Mouse (Mus musculus) midbrain, embryonic 13.5 days (tissue): Measurements from ENCODE around the gene Lgals7. TPM values are rescaled to one million over a fixed set of nuclear protein-coding genes. Genes with fewer than 3 reads are reported as not detected.
A peak's percentile ranks its signal among the peaks of the same experiment; 100 is the strongest.

ENCODE experiments used
- ATAC-seq: fragments of 200-750 bp; cut with Nextera tagmentation; 2 replicates; pipeline ENCODE4 v1.8.0; 2017; ENCODE audit warnings: mild to moderate bottlenecking, moderate TSS enrichment, moderate library complexity
- H3K27ac ChIP-seq: fragments of 300-500 bp; sonication (generic); 2 replicates; pipeline ENCODE4 v1.5.1; 2015; ENCODE audit warnings: inconsistent platforms, mild to moderate bottlenecking, moderate library complexity
- H3K27me3 ChIP-seq: fragments of 300-500 bp; sonication (generic); 2 replicates; pipeline ENCODE4 v1.6.1; 2015; ENCODE audit warnings: mild to moderate bottlenecking, inconsistent platforms
- H3K36me3 ChIP-seq: fragments of 300-500 bp; sonication (generic); 2 replicates; pipeline ENCODE4 v1.6.1; 2015; ENCODE audit warnings: mild to moderate bottlenecking, inconsistent platforms
- H3K4me1 ChIP-seq: fragments of 300-500 bp; sonication (generic); replicated peaks from 2 replicates; pipeline ENCODE4 v1.6.1; 2015; ENCODE audit warnings: inconsistent platforms
- H3K4me2 ChIP-seq: fragments of 300-500 bp; sonication (generic); replicated peaks from 2 replicates; pipeline ENCODE4 v1.6.1; 2015; ENCODE audit warnings: moderate library complexity, mild to moderate bottlenecking, inconsistent platforms
- H3K4me3 ChIP-seq: fragments of 300-500 bp; sonication (generic); replicated peaks from 2 replicates; pipeline ENCODE4 v1.5.1; 2015; ENCODE audit warnings: mild to moderate bottlenecking, inconsistent platforms
- H3K9ac ChIP-seq: fragments of 300-500 bp; sonication (generic); replicated peaks from 2 replicates; pipeline ENCODE4 v1.6.1; 2015; ENCODE audit warnings: mild to moderate bottlenecking, inconsistent platforms
- H3K9me3 ChIP-seq: fragments of 300-500 bp; sonication (generic); 2 replicates; pipeline ENCODE4 v1.6.1; 2016; ENCODE audit warnings: mild to moderate bottlenecking, inconsistent platforms
- WGBS: fragments of 180-500 bp; shearing (Covaris S2); methylation state at CpG from one replicate; pipeline ENCODE4 v1.1.7; 2015; 5-methylcytosine and 5-hydroxymethylcytosine counted together
- polyA plus RNA-seq: library from polyadenylated mRNA; unstranded; fragments of >200 nt; fragmentation: Nextera tagmentation; extraction: Ambion mirVana; gene quantifications from 2 replicates; pipeline ENCODE4 v1.2.1, GENCODE M21; 2015

Lgals7 gene
- polyA plus RNA-seq: 8.5 and 9.8 TPM in 2 replicates

DNA sequence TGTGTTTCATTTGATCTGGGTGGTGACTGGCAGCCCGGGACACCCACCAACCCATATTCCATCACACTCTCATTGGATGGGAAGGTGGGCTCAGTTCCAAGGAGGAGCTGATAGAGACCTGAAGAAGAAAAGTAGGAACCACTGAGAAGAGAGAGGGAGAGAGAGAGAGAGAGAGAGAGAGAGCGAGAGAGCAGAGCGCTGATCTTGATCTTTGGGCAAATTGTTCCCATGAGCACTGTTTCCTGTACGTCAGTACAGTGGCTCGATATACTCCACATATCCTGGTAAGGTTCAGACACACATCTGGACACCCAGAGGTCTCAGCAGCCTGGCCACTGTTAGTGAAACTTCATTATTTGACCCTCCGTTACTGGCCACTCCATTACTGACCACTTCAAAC lies at the start of gene Lgals7:
Gene Lgals7, plus strand, starts transcription at position 314 of the 400 bp plus-strand sequence.
- Histone ChIP-seq H3K9ac (no peak within 1 kb of the TSS), H3K4me3 (no peak within 1 kb of the TSS), H3K4me1 (peaks cover 19% of the 10 kb centered on the region), H3K27me3 (no peaks in the 10 kb centered on the region), H3K36me3 (no peaks in the 10 kb centered on the region), H3K27ac (0 out of 2 replicates have a peak within 1 kb of the TSS, but pooled peaks have one; percentile 30), H3K9me3 (no peaks in the 10 kb centered on the region), H3K4me2 (peak within 1 kb of the TSS; percentile 20; the same call in 1 of the 2 replicates)
- ATAC-seq: no peak
- WGBS: 91% methylated on average over 6 of the region's 6 CpGs

DNA sequence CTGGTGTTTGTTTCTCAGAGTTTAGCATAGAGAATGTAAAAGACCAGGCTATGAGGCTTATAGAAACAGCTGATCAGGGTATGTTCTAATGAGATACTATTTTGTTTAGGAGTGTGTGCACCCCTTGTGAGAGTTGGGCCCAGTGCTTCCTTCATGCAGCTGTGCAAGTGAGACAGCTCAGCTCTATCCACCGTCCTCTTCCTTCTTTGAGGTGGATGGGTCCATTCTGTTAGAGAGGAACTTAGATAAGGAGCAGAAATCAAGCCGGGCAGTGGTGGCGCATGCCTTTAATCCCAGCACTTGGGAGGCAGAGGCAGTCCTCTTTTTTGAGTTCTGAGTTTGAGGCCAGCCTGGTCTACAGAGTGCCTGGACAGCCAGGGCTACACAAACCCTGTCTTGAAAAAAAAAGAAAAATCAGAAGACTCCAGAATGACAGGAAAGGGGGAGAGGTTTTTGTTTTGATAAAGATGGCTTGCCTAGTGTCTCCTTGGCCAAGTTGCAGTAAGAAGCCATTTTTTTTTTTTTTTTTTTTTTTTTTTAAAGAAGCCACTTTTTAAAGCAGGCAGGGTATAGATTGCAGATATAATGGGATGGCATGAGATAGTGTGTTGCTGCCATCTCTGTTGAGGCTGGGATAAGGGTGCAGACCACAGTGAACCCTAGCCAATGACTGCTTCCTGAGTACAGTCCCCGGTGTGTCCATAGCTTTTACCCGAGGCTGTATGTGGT lies 49.2 kb upstream of the Lgals7 start:
- no peaks in the 10 kb centered on the region for H3K9me3 ChIP-seq
- H3K27me3 ChIP-seq: no peaks in the 10 kb centered on the region
- peaks cover 71% of the 10 kb centered on the region for H3K36me3 ChIP-seq
- 89% methylated on average over 5 of the region's 5 CpGs for whole genome bisulfite sequencing
- no peak overlapping the region for H3K27ac ChIP-seq
- no peak overlapping the region; the same call in 1 of the 2 replicates for H3K9ac ChIP-seq
- peaks cover 75% of the 10 kb centered on the region for H3K4me1 ChIP-seq
- no peak overlapping the region for H3K4me2 ChIP-seq
- no peak for ATAC-seq
- H3K4me3 ChIP-seq: no peak overlapping the region

- H3K36me3 ChIP-seq: peaks cover 78% of the 10 kb centered on the region
- no peak for ATAC-seq
- no peak overlapping the region for H3K4me3 ChIP-seq
- no peaks in the 10 kb centered on the region for H3K9me3 ChIP-seq
- peaks cover 80% of the 10 kb centered on the region for H3K4me1 ChIP-seq
- H3K27ac ChIP-seq: no peak overlapping the region
- H3K27me3 ChIP-seq: no peaks in the 10 kb centered on the region
- 90% methylated on average over 9 of the region's 9 CpGs for WGBS
- no peak overlapping the region for H3K4me2 ChIP-seq
- peak overlapping the region; percentile 32; the same call in 1 of the 2 replicates for H3K9ac ChIP-seq
Measured at GRCm38 (mm10) chr7:28815230-28815629, 48.4 kb upstream of the Lgals7 start.

- no peak for ATAC-seq
- peak overlapping the region; percentile 1; the same call in 1 of the 2 replicates for H3K9ac ChIP-seq
- no peak overlapping the region for H3K4me3 ChIP-seq
- H3K27me3 ChIP-seq: no peaks in the 10 kb centered on the region
- H3K36me3 ChIP-seq: peaks cover 88% of the 10 kb centered on the region
- H3K4me1 ChIP-seq: peaks cover 90% of the 10 kb centered on the region
- H3K27ac ChIP-seq: no peak overlapping the region
- H3K4me2 ChIP-seq: no peak overlapping the region
- 82% methylated on average over 9 of the region's 9 CpGs for WGBS
- H3K9me3 ChIP-seq: no peaks in the 10 kb centered on the region
Measured at GRCm38 (mm10) chr7:28816201-28816600, 47.5 kb upstream of the Lgals7 start.

GRCm38 (mm10) chr7:28816920-28817319 lies 46.7 kb upstream of the Lgals7 start:
- no peak for ATAC-seq
- Histone ChIP-seq H3K9me3 (no peaks in the 10 kb centered on the region), H3K27ac (no peak overlapping the region), H3K27me3 (no peaks in the 10 kb centered on the region), H3K36me3 (peaks cover 95% of the 10 kb centered on the region), H3K9ac (0 out of 2 replicates have a peak overlapping the region, but pooled peaks have one; percentile 32), H3K4me2 (no peak overlapping the region), H3K4me1 (peaks cover 91% of the 10 kb centered on the region), H3K4me3 (no peak overlapping the region)
- 91% methylated on average over 10 of the region's 10 CpGs for WGBS

DNA sequence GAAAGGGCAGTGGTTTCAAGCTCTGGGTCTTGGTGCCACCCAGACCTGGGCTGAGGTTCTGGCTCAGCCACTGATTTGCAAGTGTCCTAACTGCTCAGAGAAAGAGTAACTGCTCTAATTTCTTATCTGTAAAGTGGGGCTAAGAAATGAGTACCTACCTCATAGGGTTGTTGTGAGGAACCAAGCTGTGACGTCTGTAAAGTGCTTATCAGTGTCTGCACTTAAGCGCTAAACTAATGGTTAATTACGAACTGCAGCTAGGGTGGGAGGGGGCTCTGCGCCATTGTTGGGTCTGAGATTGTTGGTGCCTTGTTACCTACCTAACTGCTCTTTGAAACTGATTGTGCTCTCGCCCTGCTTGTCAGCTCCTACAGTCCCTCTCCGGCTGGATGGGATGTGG lies 46.1 kb upstream of the Lgals7 start:
- H3K4me2 ChIP-seq: no peak overlapping the region
- no peaks in the 10 kb centered on the region for H3K9me3 ChIP-seq
- H3K4me3 ChIP-seq: 0 out of 2 replicates have a peak overlapping the region, but pooled peaks have one; percentile 5
- no peak overlapping the region; the same call in 1 of the 2 replicates for H3K27ac ChIP-seq
- peaks cover 98% of the 10 kb centered on the region for H3K36me3 ChIP-seq
- H3K27me3 ChIP-seq: no peaks in the 10 kb centered on the region
- WGBS: 74% methylated on average over 6 of the region's 6 CpGs
- H3K9ac ChIP-seq: peak overlapping the region; percentile 39; the same call in 1 of the 2 replicates
- ATAC-seq: no peak
- peaks cover 85% of the 10 kb centered on the region for H3K4me1 ChIP-seq

GRCm38 (mm10) chr7:28817957-28818356 lies 45.7 kb upstream of the Lgals7 start:
- Histone ChIP-seq H3K27ac (no peak overlapping the region; the same call in 1 of the 2 replicates), H3K4me2 (no peak overlapping the region)
- 74% methylated on average over 4 of the region's 4 CpGs for WGBS

GRCm38 (mm10) chr7:28818436-28818835 lies 45.2 kb upstream of the Lgals7 start:
- Histone ChIP-seq H3K36me3 (peaks cover 96% of the 10 kb centered on the region), H3K4me3 (no peak overlapping the region), H3K4me2 (no peak overlapping the region), H3K27ac (no peak overlapping the region), H3K4me1 (peaks cover 78% of the 10 kb centered on the region), H3K9ac (no peak overlapping the region), H3K9me3 (no peaks in the 10 kb centered on the region), H3K27me3 (no peaks in the 10 kb centered on the region)
- no peak for ATAC-seq
- WGBS: 77% methylated on average over 18 of the region's 18 CpGs

More at GRCm38 (mm10) chr7:28817957-28818356, 45.7 kb upstream of the Lgals7 start:
- Histone ChIP-seq H3K9me3 (no peaks in the 10 kb centered on the region), H3K4me1 (peaks cover 81% of the 10 kb centered on the region), H3K4me3 (0 out of 2 replicates have a peak overlapping the region, but pooled peaks have one; percentile 5), H3K36me3 (peaks cover 98% of the 10 kb centered on the region), H3K27me3 (no peaks in the 10 kb centered on the region), H3K9ac (peak overlapping the region; percentile 39; the same call in 1 of the 2 replicates)
- no peak for ATAC-seq

DNA sequence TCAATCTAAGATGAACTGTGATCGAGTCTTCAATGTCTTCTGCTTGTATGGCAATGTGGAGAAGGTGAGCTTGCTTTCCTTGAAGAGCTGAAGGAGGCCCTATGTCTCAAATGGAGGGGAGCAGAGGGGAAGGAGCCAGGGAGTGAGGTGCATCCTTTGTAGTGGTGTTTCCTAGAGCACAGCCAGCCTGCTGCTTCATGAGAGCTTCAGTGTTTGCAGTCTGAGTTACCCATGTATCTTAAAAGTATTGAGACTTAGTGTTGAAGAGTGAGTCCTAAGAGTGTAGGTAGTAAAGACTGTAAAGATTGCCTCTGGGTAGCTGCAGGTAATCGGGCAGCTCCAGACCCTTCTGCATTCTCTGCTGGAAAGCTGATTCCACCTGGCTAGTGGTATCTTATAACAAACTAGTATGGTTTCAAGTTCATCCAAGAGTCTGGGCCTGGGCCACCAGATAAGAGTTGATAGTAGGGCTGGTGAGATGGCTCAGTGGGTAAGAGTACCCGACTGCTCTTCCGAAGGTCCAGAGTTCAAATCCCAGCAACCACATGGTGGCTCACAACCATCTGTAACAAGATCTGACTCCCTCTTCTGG lies 44.7 kb upstream of the Lgals7 start:
- Histone ChIP-seq H3K27ac (no peak overlapping the region), H3K27me3 (no peaks in the 10 kb centered on the region), H3K9me3 (no peaks in the 10 kb centered on the region), H3K4me2 (no peak overlapping the region), H3K4me1 (peaks cover 75% of the 10 kb centered on the region), H3K36me3 (peaks cover 91% of the 10 kb centered on the region), H3K4me3 (no peak overlapping the region), H3K9ac (no peak overlapping the region)
- WGBS: 76% methylated on average over 4 of the region's 4 CpGs
- ATAC-seq: no peak

DNA sequence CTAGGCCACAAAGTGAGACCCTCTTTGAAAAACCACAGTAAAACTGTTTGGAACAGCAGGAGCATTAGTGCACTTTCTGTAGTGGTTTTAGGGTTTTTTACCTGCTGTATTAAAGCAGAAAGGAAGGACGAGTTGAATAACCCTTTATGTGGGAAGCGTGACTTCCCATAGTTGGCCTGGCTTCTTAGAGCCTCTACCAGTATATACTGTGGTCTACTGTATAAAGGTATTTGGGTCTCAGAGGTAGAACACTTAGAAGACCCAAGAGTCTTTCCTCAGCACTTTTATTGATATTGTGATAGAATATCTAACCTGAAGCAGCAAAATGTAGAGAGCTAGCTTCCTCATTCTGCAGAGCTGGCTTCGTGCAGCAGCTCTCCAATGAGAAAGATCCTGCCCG lies 44.1 kb upstream of the Lgals7 start:
- Histone ChIP-seq H3K9ac (no peak overlapping the region), H3K36me3 (peaks cover 85% of the 10 kb centered on the region), H3K27ac (peak overlapping the region; percentile 69), H3K27me3 (no peaks in the 10 kb centered on the region), H3K4me1 (peaks cover 73% of the 10 kb centered on the region), H3K4me2 (no peak overlapping the region), H3K4me3 (no peak overlapping the region), H3K9me3 (no peaks in the 10 kb centered on the region)
- WGBS: 78% methylated on average over 4 of the region's 4 CpGs
- no peak for ATAC-seq

DNA sequence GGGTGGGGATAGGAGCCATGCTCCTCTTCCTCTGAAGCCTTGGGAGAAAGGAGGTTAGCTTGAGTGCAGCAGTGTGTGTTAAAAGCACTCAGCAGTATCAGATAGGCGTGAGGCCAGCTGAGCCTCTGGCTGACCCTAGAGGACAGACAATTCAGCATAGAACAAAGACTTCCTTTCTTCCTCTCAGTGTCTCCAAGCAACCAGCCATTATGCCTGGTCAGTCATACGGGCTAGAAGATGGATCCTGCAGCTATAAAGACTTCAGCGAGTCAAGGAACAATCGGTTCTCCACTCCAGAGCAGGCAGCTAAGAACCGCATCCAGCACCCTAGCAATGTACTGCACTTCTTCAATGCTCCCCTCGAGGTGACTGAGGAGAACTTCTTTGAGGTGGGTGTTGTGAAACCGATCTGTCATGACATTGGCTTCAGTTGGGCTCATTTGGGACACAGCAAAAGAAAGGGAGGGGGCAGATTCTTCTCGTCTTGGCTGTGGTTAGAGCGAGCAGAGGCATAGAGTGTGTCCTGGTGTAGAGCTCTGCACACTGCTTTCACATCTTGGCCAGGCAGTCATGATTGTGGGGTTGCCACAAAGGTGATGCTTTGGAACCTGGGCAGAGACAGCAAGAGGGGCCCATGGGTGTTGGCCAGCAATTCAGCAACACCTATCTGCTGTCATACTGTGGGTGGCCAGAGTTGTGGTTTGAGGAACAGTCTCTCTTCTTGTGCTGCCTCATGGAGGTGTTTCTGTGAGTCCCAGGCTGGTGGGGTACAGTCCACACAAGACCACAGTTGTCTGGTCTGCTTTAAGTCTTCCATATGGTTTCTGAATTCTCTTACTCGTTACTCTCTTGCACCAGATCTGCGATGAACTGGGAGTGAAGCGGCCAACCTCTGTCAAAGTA lies 43.0 kb upstream of the Lgals7 start:
- no peak overlapping the region for H3K4me3 ChIP-seq
- H3K9ac ChIP-seq: peak overlapping the region; percentile 40; the same call in 1 of the 2 replicates
- 36% methylated on average over 12 of the region's 12 CpGs for WGBS
- H3K27ac ChIP-seq: peak overlapping the region; percentile 69
- no peaks in the 10 kb centered on the region for H3K9me3 ChIP-seq
- H3K4me1 ChIP-seq: peaks cover 69% of the 10 kb centered on the region
- peaks cover 74% of the 10 kb centered on the region for H3K36me3 ChIP-seq
- H3K27me3 ChIP-seq: no peaks in the 10 kb centered on the region
- no peak overlapping the region for H3K4me2 ChIP-seq
- ATAC-seq: 0 out of 2 replicates have a peak, but pooled peaks have one; percentile 15
